Mouse (Mus musculus) hindbrain, embryonic 11.5 days (tissue): ENCODE data around the gene Speer1. TPM values are rescaled to one million over a fixed set of nuclear protein-coding genes. Genes with fewer than 3 reads are reported as not detected.
"Not testable (repeated sequence)": the region's sequence is repeated elsewhere in the genome, so short reads cannot be mapped to it uniquely, and the experiment has no call there.

Experiments used
- ATAC-seq: fragments of 200-750 bp; cut with Nextera tagmentation; 2 replicates; pipeline ENCODE4 v1.8.0; 2017; ENCODE audit warnings: mild to moderate bottlenecking, moderate TSS enrichment, moderate library complexity; ENCODE audit not compliant: low FRiP score
- DNase-seq: peaks from one replicate; pipeline ENCODE4 v3.0.0-alpha.2; 2015; ENCODE audit warnings: low spot score
- H3K27ac ChIP-seq: fragments of 300-500 bp; sonication (generic); 2 replicates; pipeline ENCODE4 v1.5.1; 2014; ENCODE audit warnings: mild to moderate bottlenecking, low read depth, low read length
- H3K27me3 ChIP-seq: fragments of 300-500 bp; sonication (generic); 2 replicates; pipeline ENCODE4 v1.6.1; 2014; ENCODE audit warnings: mild to moderate bottlenecking, low read length, moderate library complexity, mixed read lengths; ENCODE audit not compliant: control insufficient read depth, insufficient read depth
- H3K36me3 ChIP-seq: fragments of 300-500 bp; sonication (generic); 2 replicates; pipeline ENCODE4 v1.6.1; 2014; ENCODE audit warnings: mild to moderate bottlenecking, low read length, moderate library complexity, mixed read lengths; ENCODE audit not compliant: control insufficient read depth, insufficient read depth
- H3K4me1 ChIP-seq: fragments of 300-500 bp; sonication (generic); replicated peaks from 2 replicates; pipeline ENCODE4 v1.6.1; 2014; ENCODE audit warnings: low read length, mixed read lengths; ENCODE audit not compliant: control insufficient read depth, insufficient read depth
- H3K4me2 ChIP-seq: fragments of 300-500 bp; sonication (generic); replicated peaks from 2 replicates; pipeline ENCODE4 v1.6.1; 2014; ENCODE audit warnings: mild to moderate bottlenecking, low read depth, low read length
- H3K4me3 ChIP-seq: fragments of 300-500 bp; sonication (generic); 2 replicates; pipeline ENCODE4 v1.5.1; 2014; ENCODE audit warnings: low read depth, low read length
- H3K9ac ChIP-seq: fragments of 300-500 bp; sonication (generic); 2 replicates; pipeline ENCODE4 v1.6.1; 2014; ENCODE audit warnings: low read depth, low read length
- H3K9me3 ChIP-seq: fragments of 300-500 bp; sonication (generic); 2 replicates; pipeline ENCODE4 v1.6.1; 2016; ENCODE audit warnings: low read length; ENCODE audit not compliant: control insufficient read depth
- WGBS: fragments of 180-500 bp; shearing (Covaris S2); extraction: QIAGEN DNeasy Blood & Tissue Kit; methylation state at CpG from one replicate; pipeline ENCODE4 v1.1.7; 2014; 5-methylcytosine and 5-hydroxymethylcytosine counted together
- polyA plus RNA-seq: library from polyadenylated mRNA; unstranded; fragments of >200 nt; fragmentation: Nextera tagmentation; extraction: Ambion mirVana; gene quantifications from 2 replicates; pipeline ENCODE4 v1.2.1, GENCODE M21; 2014

The Speer1 gene
- not detected in 2 replicates for polyA plus RNA-seq

GRCm38 (mm10) chr5:11341216-11341615 is at the start of gene Speer1:
Speer1 (plus strand) TSS chr5:11341516.
- not testable (repeated sequence) for DNase-seq, H3K27me3 ChIP-seq, H3K4me2 ChIP-seq, H3K9ac ChIP-seq, H3K36me3 ChIP-seq, H3K9me3 ChIP-seq, H3K4me3 ChIP-seq, ATAC-seq, H3K27ac ChIP-seq, H3K4me1 ChIP-seq
- 92% methylated on average over 1 of the region's 4 CpGs for WGBS

Other genes starting within 250 kb of the Speer1 start
- gene Gm8879, start 213.9 kb upstream of the Speer1 start, polyA plus RNA-seq: not detected in 2 replicates
- not detected in 2 replicates for gene Gm5861, start 158.4 kb upstream of the Speer1 start, polyA plus RNA-seq
- not detected in 2 replicates for gene Gm8890, start 85.5 kb upstream of the Speer1 start, polyA plus RNA-seq
- gene Gm8897, start 74.9 kb downstream of the Speer1 start, polyA plus RNA-seq: not detected in 2 replicates
- not detected in 2 replicates for gene Gm8906, start 161.2 kb downstream of the Speer1 start, polyA plus RNA-seq